Mouse (Mus musculus) C2C12 (cell line): ENCODE measurements around the gene Supt3. TPM values are rescaled to one million over a fixed set of nuclear protein-coding genes. Genes with fewer than 3 reads are reported as not detected.

Experiments
- H3K27me3 ChIP-seq: one replicate; pipeline ENCODE4 v1.6.1; 2011; ENCODE audit not compliant: control insufficient read depth, insufficient read depth, insufficient read length
- H3K36me3 ChIP-seq: one replicate; pipeline ENCODE4 v1.6.1; 2011; ENCODE audit not compliant: control insufficient read depth, insufficient read depth
- H3K4me3 ChIP-seq: one replicate; pipeline ENCODE4 v1.5.1; 2011; ENCODE audit warnings: mild to moderate bottlenecking, control low read depth; ENCODE audit not compliant: poor library complexity, insufficient read depth, severe bottlenecking
- H3K79me2 ChIP-seq: one replicate; pipeline ENCODE4 v1.6.1; 2011; ENCODE audit not compliant: control insufficient read depth, insufficient read depth
- H3K79me3 ChIP-seq: one replicate; pipeline ENCODE4 v1.6.1; 2011; ENCODE audit warnings: low read depth, control low read depth
- H3ac ChIP-seq: one replicate; pipeline ENCODE3; 2011; ENCODE audit warnings: low read depth; ENCODE audit not compliant: control insufficient read depth, insufficient read length
- CEBPB ChIP-seq: IDR thresholded peaks from one replicate; pipeline ENCODE4 v1.6.1; 2011; ENCODE audit warnings: low read depth, mild to moderate bottlenecking, control low read depth, moderate library complexity
- CTCF ChIP-seq: IDR thresholded peaks from one replicate; pipeline ENCODE4 v1.5.1; 2011; ENCODE audit not compliant: control insufficient read depth, insufficient read depth, insufficient read length
- FOSL1 ChIP-seq: IDR thresholded peaks from one replicate; pipeline ENCODE4 v1.8.0; 2011; ENCODE audit warnings: mild to moderate bottlenecking, low read length; ENCODE audit not compliant: poor library complexity, insufficient read depth, severe bottlenecking
- MAX ChIP-seq: IDR thresholded peaks from one replicate; pipeline ENCODE4 v1.6.1; 2011; ENCODE audit warnings: mild to moderate bottlenecking, control low read depth
- MYOD1 ChIP-seq: IDR thresholded peaks from one replicate; pipeline ENCODE4 v1.6.1; 2011; ENCODE audit warnings: low read depth; ENCODE audit not compliant: control insufficient read depth, insufficient read length
- MYOG ChIP-seq: IDR thresholded peaks from one replicate; pipeline ENCODE4 v1.6.1; 2011; ENCODE audit not compliant: control insufficient read depth, insufficient read length; ENCODE audit errors: extremely low read depth
- USF1 ChIP-seq: IDR thresholded peaks from one replicate; pipeline ENCODE4 v1.6.1; 2011; ENCODE audit warnings: low read depth, mild to moderate bottlenecking, control low read depth, moderate library complexity
- polyA plus RNA-seq: library from polyadenylated mRNA; unstranded; fragments of >200 nt; fragmentation: generic; extraction: Trizol; gene quantifications from one replicate; pipeline ENCODE4 v1.2.1, GENCODE M21; 2012; ENCODE audit warnings: missing spikeins

Gene Supt3
- polyA plus RNA-seq, 1 experiment: 18.1 TPM

- Histone ChIP-seq H3K27me3 (no peaks in the 10 kb centered on the region), H3K79me3 (no peaks in the 10 kb centered on the region), H3ac (no peak overlapping the region), H3K79me2 (no peaks in the 10 kb centered on the region), H3K36me3 (no peaks in the 10 kb centered on the region), H3K4me3 (no peak overlapping the region)
- TF ChIP-seq CTCF (no peak), MAX (no peak), FOSL1 (no peak), MYOD1 (no peak)
These were observed 376.8 kb downstream of the Supt3 start for GRCm38 (mm10) chr17:45153721-45154120.

DNA sequence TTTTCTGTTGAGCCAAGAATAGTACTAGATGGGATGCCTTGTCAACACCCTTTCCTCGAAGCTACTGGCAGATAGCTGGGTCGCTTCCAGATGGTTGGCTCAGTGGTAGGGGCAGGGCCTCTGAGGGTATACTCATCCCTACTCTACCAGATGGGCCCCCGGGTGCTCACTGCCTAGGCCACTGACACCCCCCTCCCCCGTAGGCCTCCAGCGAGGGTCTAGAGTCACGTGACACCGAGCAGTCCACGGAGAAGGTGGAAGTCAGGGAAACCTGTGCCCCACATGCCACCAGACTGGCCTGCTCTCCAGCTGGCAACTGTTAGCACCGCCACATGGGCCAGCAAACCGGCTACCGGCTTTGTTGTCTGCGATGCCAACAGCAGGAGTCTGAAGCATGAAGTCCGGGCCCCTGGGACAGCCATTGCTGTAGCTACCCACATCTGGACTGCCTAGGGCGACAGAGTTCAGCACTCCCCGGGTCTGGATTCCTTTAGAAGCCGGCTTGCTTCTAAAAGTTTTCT is 381.3 kb downstream of the Supt3 start:
- Histone ChIP-seq H3K27me3 (no peaks in the 10 kb centered on the region), H3K4me3 (no peak overlapping the region), H3K79me3 (no peaks in the 10 kb centered on the region), H3K36me3 (no peaks in the 10 kb centered on the region), H3ac (no peak overlapping the region), H3K79me2 (no peaks in the 10 kb centered on the region)
- TF ChIP-seq MAX (no peak), FOSL1 (no peak), USF1 (no peak), MYOG (no peak), MYOD1 (no peak), CEBPB (no peak), CTCF (no peak)

- H3ac ChIP-seq: no peak overlapping the region
- no peaks in the 10 kb centered on the region for H3K79me3 ChIP-seq
- H3K36me3 ChIP-seq: no peaks in the 10 kb centered on the region
- no peaks in the 10 kb centered on the region for H3K79me2 ChIP-seq
- H3K27me3 ChIP-seq: no peaks in the 10 kb centered on the region
- H3K4me3 ChIP-seq: no peak overlapping the region
- TF ChIP-seq CEBPB (no peak), USF1 (no peak), CTCF (no peak), MAX (no peak), MYOG (no peak), FOSL1 (no peak), MYOD1 (no peak)
These were observed 383.7 kb downstream of the Supt3 start for GRCm38 (mm10) chr17:45160651-45161050.

GRCm38 (mm10) chr17:45165741-45166140 is 388.8 kb downstream of the Supt3 start:
- TF ChIP-seq CEBPB: no peak
- no peak for TF ChIP-seq USF1
- no peak for TF ChIP-seq CTCF
- no peak for TF ChIP-seq MYOD1
- TF ChIP-seq MYOG: no peak
- TF ChIP-seq MAX: no peak
- H3ac ChIP-seq: no peak overlapping the region
- H3K4me3 ChIP-seq: no peak overlapping the region
- no peaks in the 10 kb centered on the region for H3K27me3 ChIP-seq
- H3K36me3 ChIP-seq: no peaks in the 10 kb centered on the region
- no peaks in the 10 kb centered on the region for H3K79me2 ChIP-seq
- H3K79me3 ChIP-seq: no peaks in the 10 kb centered on the region

Other genes starting within 250 kb of the Supt3 start
- gene Runx2, start 37.6 kb downstream of the Supt3 start, polyA plus RNA-seq: 16.6 TPM